Mouse (Mus musculus) liver, postnatal 0 days (tissue): Measurements from ENCODE around the gene Epn2. TPM values are rescaled to one million over a fixed set of nuclear protein-coding genes. Genes with fewer than 3 reads are reported as not detected.

ENCODE experiments used
- ATAC-seq: fragments of 200-750 bp; cut with Nextera tagmentation; 2 replicates; pipeline ENCODE4 v1.8.0; 2017; ENCODE audit warnings: mild to moderate bottlenecking, moderate library complexity
- DNase-seq: peaks from one replicate; pipeline ENCODE4 v3.0.0-alpha.2; 2016
- H3K27ac ChIP-seq: fragments of 300-500 bp; sonication (generic); 2 replicates; pipeline ENCODE4 v1.5.1; 2014; ENCODE audit warnings: antibody characterized with exemption, moderate library complexity, mild to moderate bottlenecking, low read depth
- H3K27me3 ChIP-seq: fragments of 300-500 bp; sonication (generic); 2 replicates; pipeline ENCODE4 v1.6.1; 2014; ENCODE audit warnings: low read length, control low read depth, mixed read lengths; ENCODE audit not compliant: insufficient read depth
- H3K36me3 ChIP-seq: fragments of 300-500 bp; sonication (generic); replicated peaks from 2 replicates; pipeline ENCODE4 v1.6.1; 2014; ENCODE audit warnings: mild to moderate bottlenecking, control low read depth, low read length, moderate library complexity, mixed read lengths; ENCODE audit not compliant: insufficient read depth
- H3K4me1 ChIP-seq: fragments of 300-500 bp; sonication (generic); 2 replicates; pipeline ENCODE4 v1.6.1; 2014; ENCODE audit warnings: antibody characterized with exemption, mild to moderate bottlenecking, control low read depth; ENCODE audit not compliant: insufficient read depth
- H3K4me2 ChIP-seq: fragments of 300-500 bp; sonication (generic); 2 replicates; pipeline ENCODE4 v1.6.1; 2014; ENCODE audit warnings: low read depth, mild to moderate bottlenecking, low read length, moderate library complexity, mixed read lengths
- H3K4me3 ChIP-seq: fragments of 300-500 bp; sonication (generic); 2 replicates; pipeline ENCODE4 v1.5.1; 2014; ENCODE audit warnings: low read depth, low read length
- H3K9ac ChIP-seq: fragments of 300-500 bp; sonication (generic); replicated peaks from 2 replicates; pipeline ENCODE4 v1.6.1; 2014; ENCODE audit warnings: mild to moderate bottlenecking, moderate library complexity
- H3K9me3 ChIP-seq: fragments of 300-500 bp; sonication (generic); 2 replicates; pipeline ENCODE4 v1.6.1; 2016; ENCODE audit warnings: mild to moderate bottlenecking, control low read depth, low read length, mixed read lengths
- CTCF ChIP-seq: sonication (generic); IDR thresholded peaks from 2 replicates; pipeline ENCODE4 v1.5.1; 2016; ENCODE audit warnings: antibody characterized with exemption, low read depth
- EP300 ChIP-seq: IDR thresholded peaks from 2 replicates; pipeline ENCODE4 v1.6.1; 2016; ENCODE audit warnings: antibody characterized with exemption, low read depth, mild to moderate bottlenecking
- WGBS: fragments of 180-500 bp; shearing (Covaris S2); extraction: QIAGEN DNeasy Blood & Tissue Kit; methylation state at CpG from one replicate; pipeline ENCODE4 v1.1.7; 2014; ENCODE audit not compliant: insufficient replicate concordance; 5-methylcytosine and 5-hydroxymethylcytosine counted together
- polyA plus RNA-seq: library from polyadenylated mRNA; unstranded; fragments of >200 nt; fragmentation: Nextera tagmentation; extraction: Ambion mirVana; gene quantifications from 2 replicates; pipeline ENCODE4 v1.2.1, GENCODE M21; 2015

The Epn2 gene
- polyA plus RNA-seq, 1 experiment from 2014 or later: 3.1 TPM

DNA sequence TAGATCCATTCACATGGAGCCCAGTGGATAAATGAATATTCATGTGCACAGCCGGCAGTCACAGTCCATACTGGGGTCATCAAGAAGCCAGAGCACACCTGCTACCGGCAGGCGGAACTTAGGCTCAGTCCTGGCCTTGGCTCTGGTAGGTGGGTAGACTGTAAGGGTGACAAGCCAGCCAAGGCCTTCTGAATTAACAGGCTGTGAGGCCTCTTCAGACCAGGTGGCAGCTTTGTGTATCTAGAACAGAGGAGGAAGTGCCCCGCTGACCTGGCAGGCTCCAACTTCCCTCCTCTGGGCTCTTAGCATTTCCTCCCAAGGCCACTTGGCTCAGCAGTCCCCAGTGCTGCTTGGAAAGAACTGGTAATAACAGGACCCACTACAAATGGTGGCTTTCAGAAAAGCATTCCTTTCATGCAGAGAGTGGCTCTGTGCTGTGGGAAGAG, 50.2 kb downstream of the Epn2 start:
- H3K36me3 ChIP-seq: no peaks in the 10 kb centered on the region
- no peaks in the 10 kb centered on the region for H3K9me3 ChIP-seq
- TF ChIP-seq EP300 (no peak), CTCF (no peak)
- no peak; the same call in 1 of the 2 replicates for ATAC-seq
- no peak overlapping the region for H3K9ac ChIP-seq
- H3K4me2 ChIP-seq: no peak overlapping the region
- 45% methylated on average over 4 of the region's 4 CpGs for WGBS
- H3K27me3 ChIP-seq: no peaks in the 10 kb centered on the region
- H3K4me1 ChIP-seq: no peaks in the 10 kb centered on the region
- H3K4me3 ChIP-seq: no peak overlapping the region
- no peak for DNase-seq
- peak overlapping the region; percentile 45; the same call in 1 of the 2 replicates for H3K27ac ChIP-seq

DNA sequence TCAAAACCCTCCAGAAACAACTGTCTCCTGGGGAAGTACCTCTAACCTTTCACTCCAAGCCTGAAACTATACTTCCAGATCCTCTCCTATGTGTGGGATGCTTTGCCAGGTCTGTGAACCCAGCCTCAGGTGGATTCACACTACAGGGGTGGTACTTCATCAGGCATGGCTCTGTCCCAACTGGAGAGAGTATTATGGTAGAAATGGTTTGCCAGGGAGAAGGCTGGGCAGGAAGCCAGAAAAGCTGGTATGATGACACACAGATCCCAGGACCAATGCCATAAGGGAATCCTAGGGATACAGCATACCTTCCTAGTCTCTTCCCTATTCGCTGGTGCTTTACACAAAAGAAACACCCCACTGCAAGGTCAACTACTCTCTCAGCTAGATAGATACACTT, 52.6 kb downstream of the Epn2 start:
- Histone ChIP-seq H3K27me3 (no peaks in the 10 kb centered on the region), H3K9me3 (no peaks in the 10 kb centered on the region), H3K4me1 (no peaks in the 10 kb centered on the region), H3K4me2 (no peak overlapping the region), H3K4me3 (no peak overlapping the region), H3K36me3 (no peaks in the 10 kb centered on the region), H3K9ac (no peak overlapping the region), H3K27ac (no peak overlapping the region)
- DNase-seq (no peak), ATAC-seq (peak; percentile 23; the same call in 1 of the 2 replicates)
- TF ChIP-seq CTCF: no peak
- TF ChIP-seq EP300: no peak
- WGBS: 70% methylated on average over 1 of the region's 1 CpGs

DNA sequence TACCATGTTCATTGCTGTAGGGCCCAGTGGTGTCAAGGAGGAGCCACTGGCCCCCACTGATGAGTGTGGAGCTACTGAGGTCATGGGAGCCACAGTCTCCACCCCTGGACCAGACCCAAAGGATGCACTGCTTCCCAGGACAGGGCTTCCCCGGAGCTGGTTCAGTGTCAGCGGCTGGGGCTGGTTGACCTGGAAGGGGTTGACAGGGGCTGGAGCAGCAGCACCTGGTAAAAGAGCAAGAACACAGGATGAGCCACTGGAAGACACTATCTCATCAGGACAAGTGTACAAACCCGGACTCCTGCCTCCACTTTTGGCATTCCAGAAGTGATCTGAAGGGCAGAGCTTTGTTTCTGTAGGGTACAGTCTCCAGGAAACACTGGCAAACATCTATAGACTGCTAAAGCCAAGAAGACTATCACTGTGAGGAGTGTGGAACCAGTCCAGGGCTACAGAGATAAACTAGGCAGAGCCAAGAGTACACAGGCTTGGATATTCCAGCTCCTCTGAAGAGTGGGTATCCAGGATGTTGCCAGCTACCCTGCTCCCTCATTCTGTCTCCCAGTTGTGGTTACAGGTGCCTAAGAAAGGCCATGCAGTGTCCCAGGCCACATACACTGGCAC, 59.9 kb downstream of the Epn2 start:
- Histone ChIP-seq H3K27me3 (no peaks in the 10 kb centered on the region), H3K9ac (no peak overlapping the region), H3K4me3 (no peak overlapping the region), H3K9me3 (no peaks in the 10 kb centered on the region), H3K4me2 (no peak overlapping the region), H3K27ac (no peak overlapping the region), H3K4me1 (no peaks in the 10 kb centered on the region), H3K36me3 (no peaks in the 10 kb centered on the region; the same call in 1 of the 2 replicates)
- DNase-seq (no peak), ATAC-seq (no peak)
- 69% methylated on average over 3 of the region's 3 CpGs for WGBS
- no peak for TF ChIP-seq CTCF
- TF ChIP-seq EP300: no peak

DNA sequence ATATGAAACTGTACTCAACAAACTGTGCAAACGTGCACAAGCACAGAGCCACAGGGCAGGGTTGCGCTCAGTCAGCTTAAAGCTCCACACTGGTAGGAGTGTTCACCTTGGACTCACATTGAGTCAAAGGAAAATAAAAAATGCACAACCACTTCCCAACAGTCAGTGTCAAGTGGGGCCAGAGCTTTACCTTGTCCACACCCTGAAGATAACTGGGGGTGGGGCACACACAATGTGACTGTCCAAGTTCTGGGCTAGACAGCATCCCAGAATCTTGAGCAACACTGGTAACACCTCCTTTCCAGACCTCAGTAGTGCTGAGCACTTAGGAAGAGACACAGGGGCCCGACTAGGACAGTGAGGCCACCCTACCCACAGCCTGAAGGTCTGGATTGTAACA, 60.6 kb downstream of the Epn2 start:
- no peaks in the 10 kb centered on the region for H3K27me3 ChIP-seq
- TF ChIP-seq CTCF: no peak
- TF ChIP-seq EP300: no peak
- ATAC-seq (no peak), DNase-seq (no peak)
- H3K9me3 ChIP-seq: no peaks in the 10 kb centered on the region
- H3K9ac ChIP-seq: no peak overlapping the region
- WGBS: 82% methylated on average over 3 of the region's 3 CpGs
- H3K27ac ChIP-seq: no peak overlapping the region
- H3K4me1 ChIP-seq: no peaks in the 10 kb centered on the region
- no peak overlapping the region for H3K4me2 ChIP-seq
- H3K4me3 ChIP-seq: no peak overlapping the region
- H3K36me3 ChIP-seq: no peaks in the 10 kb centered on the region; the same call in 1 of the 2 replicates

DNA sequence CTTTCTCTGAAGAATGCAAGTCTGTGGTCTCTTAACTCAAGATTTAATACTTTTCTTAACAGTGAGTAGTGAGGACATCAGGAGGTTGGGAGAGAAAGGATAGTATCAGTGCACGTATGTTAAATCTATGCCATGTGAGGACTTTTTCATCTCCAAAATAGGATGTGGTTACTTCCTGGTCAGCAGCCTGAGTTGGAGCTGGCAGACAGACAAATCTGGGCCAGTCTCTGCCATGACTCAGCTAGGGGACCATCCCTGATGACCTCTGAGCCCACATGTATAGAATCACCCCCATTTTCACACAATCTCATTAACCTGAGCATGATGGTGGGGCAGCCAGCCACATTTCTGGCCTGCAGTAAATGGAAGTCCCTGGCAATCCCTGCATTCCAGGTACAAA, 61.5 kb downstream of the Epn2 start:
- no peak overlapping the region for H3K27ac ChIP-seq

DNA sequence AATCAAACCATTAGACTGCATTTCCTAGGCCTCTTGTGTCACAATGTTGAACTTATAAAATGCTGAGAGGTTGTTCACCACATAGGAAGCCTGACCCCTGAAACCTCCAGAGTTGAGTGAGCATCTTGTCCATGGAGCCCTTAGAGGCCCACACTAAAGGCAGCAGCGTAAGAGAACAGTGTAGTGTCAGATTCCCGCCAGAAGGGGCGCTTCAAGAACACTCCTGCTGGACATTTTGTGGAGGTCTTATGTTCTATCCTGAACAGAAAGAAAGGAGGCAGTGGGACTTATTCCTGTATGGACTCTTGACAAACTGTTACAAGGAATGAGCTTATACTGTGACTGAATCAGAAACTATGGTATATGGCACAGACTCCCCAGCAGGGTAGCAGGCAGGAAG, 64.5 kb downstream of the Epn2 start:
- no peaks in the 10 kb centered on the region; the same call in 1 of the 2 replicates for H3K36me3 ChIP-seq
- no peak overlapping the region for H3K4me3 ChIP-seq
- 44% methylated on average over 3 of the region's 3 CpGs for WGBS
- peak; percentile 32 for DNase-seq
- TF ChIP-seq EP300 (no peak), CTCF (peak; percentile 57)
- no peaks in the 10 kb centered on the region for H3K9me3 ChIP-seq
- no peak overlapping the region for H3K9ac ChIP-seq
- no peak overlapping the region for H3K27ac ChIP-seq
- H3K4me1 ChIP-seq: no peaks in the 10 kb centered on the region
- no peak overlapping the region for H3K4me2 ChIP-seq
- no peak for ATAC-seq
- no peaks in the 10 kb centered on the region for H3K27me3 ChIP-seq

More for the DNA sequence above, 61.5 kb downstream of the Epn2 start:
- no peak overlapping the region for H3K4me3 ChIP-seq
- no peaks in the 10 kb centered on the region; the same call in 1 of the 2 replicates for H3K36me3 ChIP-seq
- ATAC-seq (no peak), DNase-seq (no peak)
- H3K9ac ChIP-seq: no peak overlapping the region
- no peaks in the 10 kb centered on the region for H3K9me3 ChIP-seq
- H3K4me2 ChIP-seq: no peak overlapping the region
- WGBS: 42% methylated on average over 1 of the region's 1 CpGs
- H3K27me3 ChIP-seq: no peaks in the 10 kb centered on the region
- TF ChIP-seq EP300 (no peak), CTCF (no peak)
- no peaks in the 10 kb centered on the region for H3K4me1 ChIP-seq
